Mouse (Mus musculus) bone marrow macrophage, adult 2 months (primary cell): Measurements from ENCODE around the gene Abhd12b. TPM values are rescaled to one million over a fixed set of nuclear protein-coding genes. Genes with fewer than 3 reads are reported as not detected.
A peak's percentile ranks its signal among the peaks of the same experiment; 100 is the strongest.

ENCODE experiments used
- H3K27ac ChIP-seq: 2 replicates; pipeline ENCODE4 v1.5.1; 2012; ENCODE audit warnings: low read depth, low read length; ENCODE audit not compliant: insufficient read depth
- H3K4me1 ChIP-seq: 2 replicates; pipeline ENCODE4 v1.6.1; 2012; ENCODE audit warnings: low read length; ENCODE audit not compliant: control insufficient read depth, insufficient read depth
- H3K4me3 ChIP-seq: 2 replicates; pipeline ENCODE4 v1.5.1; 2012; ENCODE audit warnings: mild to moderate bottlenecking, low read length, moderate library complexity; ENCODE audit not compliant: insufficient read depth
- CTCF ChIP-seq: IDR thresholded peaks from 2 replicates; pipeline ENCODE4 v1.5.1; 2012; ENCODE audit warnings: low read depth, mild to moderate bottlenecking, low read length, moderate library complexity
- POLR2A ChIP-seq: IDR thresholded peaks from 2 replicates; pipeline ENCODE4 v1.6.1; 2012; ENCODE audit warnings: mild to moderate bottlenecking, low read depth, low read length, borderline replicate concordance
- polyA plus RNA-seq: library from polyadenylated mRNA; stranded (reverse); fragments of >200 nt; gene quantifications from 2 replicates; pipeline ENCODE4 v1.2.4, GENCODE M21; 2012; ENCODE audit not compliant: missing spikeins, insufficient read depth, insufficient read length

Abhd12b gene
- polyA plus RNA-seq, 1 experiment, result not detected

GRCm38 (mm10) chr12:70221425-70221824 is 67.5 kb downstream of the Abhd12b start:
- Histone ChIP-seq H3K4me3 (no peak overlapping the region), H3K27ac (no peak overlapping the region), H3K4me1 (peaks cover 4% of the 10 kb centered on the region; the same call in 1 of the 2 replicates)
- TF ChIP-seq CTCF, result no peak
- TF ChIP-seq POLR2A, result no peak

GRCm38 (mm10) chr12:70223331-70223730 is 69.4 kb downstream of the Abhd12b start:
- Histone ChIP-seq H3K4me3 (no peak overlapping the region), H3K4me1 (peaks cover 8% of the 10 kb centered on the region), H3K27ac (no peak overlapping the region)
- TF ChIP-seq POLR2A (no peak), CTCF (no peak)

GRCm38 (mm10) chr12:70226655-70227054 is 72.7 kb downstream of the Abhd12b start:
- Histone ChIP-seq H3K4me3 (peak overlapping the region; percentile 60), H3K4me1 (peaks cover 4% of the 10 kb centered on the region), H3K27ac (no peak overlapping the region)
- no peak for TF ChIP-seq CTCF
- no peak for TF ChIP-seq POLR2A

- Histone ChIP-seq H3K4me3 (peak overlapping the region; percentile 60), H3K27ac (no peak overlapping the region)
- TF ChIP-seq CTCF, result no peak
- no peak for TF ChIP-seq POLR2A
These were observed 73.4 kb downstream of the Abhd12b start for GRCm38 (mm10) chr12:70227121-70227932.

GRCm38 (mm10) chr12:70228155-70228554 is 74.2 kb downstream of the Abhd12b start:
- no peak overlapping the region for H3K27ac ChIP-seq
- H3K4me1 ChIP-seq, result peaks cover 4% of the 10 kb centered on the region
- TF ChIP-seq POLR2A (no peak), CTCF (no peak)
- H3K4me3 ChIP-seq, result no peak overlapping the region

More at GRCm38 (mm10) chr12:70227121-70227932, 73.4 kb downstream of the Abhd12b start:
- peaks cover 4% of the 10 kb centered on the region for H3K4me1 ChIP-seq

GRCm38 (mm10) chr12:70231294-70231693 is 77.4 kb downstream of the Abhd12b start, which contains the start of gene Pygl:
Pygl (minus strand) TSS chr12:70231488.
- H3K4me3 ChIP-seq, result no peak within 1 kb of the TSS
- peaks cover 10% of the 10 kb centered on the region for H3K4me1 ChIP-seq
- no peak within 1 kb of the TSS for H3K27ac ChIP-seq
- TF ChIP-seq CTCF (no peak), POLR2A (no peak)

- no peak overlapping the region for H3K27ac ChIP-seq
- TF ChIP-seq POLR2A (no peak), CTCF (no peak)
- peaks cover 8% of the 10 kb centered on the region for H3K4me1 ChIP-seq
- no peak overlapping the region for H3K4me3 ChIP-seq
These were observed 78.1 kb downstream of the Abhd12b start for GRCm38 (mm10) chr12:70232020-70232544.

Other genes with a start within 250 kb of the Abhd12b start
- 69.9 and 70.7 TPM in 2 replicates for gene Sav1, start 167.1 kb upstream of the Abhd12b start, polyA plus RNA-seq
- gene Nin, start 40.4 kb upstream of the Abhd12b start, polyA plus RNA-seq, result 25.7 and 29.6 TPM in 2 replicates
- gene Pygl, start 77.3 kb downstream of the Abhd12b start, polyA plus RNA-seq, result 77.8 and 83.8 TPM in 2 replicates
- not detected in 2 replicates for gene Trim9, start 193.5 kb downstream of the Abhd12b start, polyA plus RNA-seq